Mouse (Mus musculus): Measurements from ENCODE around the gene Mettl7a1.
"Not testable (repeated sequence)": the region's sequence is repeated elsewhere in the genome, so short reads cannot be mapped to it uniquely, and the experiment has no call there.

Mettl7a1 gene

GRCm38 (mm10) chr15:100304019-100304991 lies at the start of gene Mettl7a1:
Mettl7a1 (plus strand) TSS chr15:100304140.
- DNase-seq (ENCODE audit: low spot score), result peak; percentile 87

GRCm38 (mm10) chr15:100256386-100256785 lies 47.6 kb upstream of the Mettl7a1 start:
- DNase-seq (ENCODE audit: low spot score), result no peak

- no peak for DNase-seq (ENCODE audit: low spot score)
Measured at GRCm38 (mm10) chr15:100257305-100257704, 46.6 kb upstream of the Mettl7a1 start.

- DNase-seq (ENCODE audit: low spot score), result no peak
Measured at GRCm38 (mm10) chr15:100258646-100259425, 45.1 kb upstream of the Mettl7a1 start.

DNA sequence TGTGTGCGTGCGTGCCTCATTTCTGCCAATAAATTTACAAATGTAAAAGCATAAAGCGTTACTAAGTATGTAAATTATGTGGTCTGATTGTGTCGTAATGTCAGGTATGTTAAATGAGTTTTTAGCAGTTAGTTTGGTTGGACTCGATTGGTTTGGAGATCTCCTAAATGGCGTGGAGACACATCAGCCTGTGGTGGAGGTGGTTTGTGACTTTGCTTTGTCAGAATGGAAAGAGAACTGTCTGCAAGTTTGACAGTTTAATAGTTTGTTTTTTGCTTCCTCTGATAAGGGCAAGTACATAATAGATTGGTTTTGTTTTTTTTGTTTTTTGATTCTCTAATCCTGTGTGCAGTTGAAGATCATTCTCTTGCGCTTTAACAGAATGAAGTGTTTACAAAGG lies 43.6 kb upstream of the Mettl7a1 start:
- not testable (repeated sequence) for DNase-seq (ENCODE audit: low spot score)

DNA sequence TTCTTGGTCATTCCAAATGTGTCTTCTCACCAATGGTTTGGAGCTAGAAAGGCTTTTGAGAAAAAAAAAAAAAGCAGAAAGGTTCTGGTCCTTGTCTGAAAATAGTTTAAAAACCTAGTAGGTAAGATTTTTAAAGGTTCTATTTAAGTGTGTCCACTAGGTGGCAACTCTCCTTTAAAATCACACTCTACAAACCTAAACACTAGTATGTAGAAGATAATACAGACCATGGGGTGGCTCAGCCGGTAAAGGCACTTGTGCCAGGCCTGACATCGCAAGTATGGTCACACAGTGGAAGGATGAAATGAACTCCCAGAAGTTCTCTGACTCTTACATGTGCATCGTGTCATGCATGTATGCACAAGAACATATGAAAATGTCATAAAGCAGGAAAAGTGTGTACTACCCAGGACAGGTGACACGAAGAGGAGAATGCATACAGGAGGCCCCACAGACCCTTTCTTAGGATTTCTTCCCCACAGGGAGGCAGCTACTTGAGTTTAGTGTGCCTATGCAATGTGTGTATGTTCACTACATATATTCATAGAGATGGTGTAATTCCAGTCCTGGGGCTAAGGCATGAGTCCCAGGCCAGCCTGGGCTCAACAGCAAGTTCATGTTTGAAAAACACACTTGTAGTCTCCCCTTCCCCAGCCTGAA lies 40.6 kb upstream of the Mettl7a1 start:
- peak; percentile 26 for DNase-seq (ENCODE audit: low spot score)

GRCm38 (mm10) chr15:100265586-100266325 lies 38.2 kb upstream of the Mettl7a1 start:
- no peak for DNase-seq (ENCODE audit: low spot score)

DNA sequence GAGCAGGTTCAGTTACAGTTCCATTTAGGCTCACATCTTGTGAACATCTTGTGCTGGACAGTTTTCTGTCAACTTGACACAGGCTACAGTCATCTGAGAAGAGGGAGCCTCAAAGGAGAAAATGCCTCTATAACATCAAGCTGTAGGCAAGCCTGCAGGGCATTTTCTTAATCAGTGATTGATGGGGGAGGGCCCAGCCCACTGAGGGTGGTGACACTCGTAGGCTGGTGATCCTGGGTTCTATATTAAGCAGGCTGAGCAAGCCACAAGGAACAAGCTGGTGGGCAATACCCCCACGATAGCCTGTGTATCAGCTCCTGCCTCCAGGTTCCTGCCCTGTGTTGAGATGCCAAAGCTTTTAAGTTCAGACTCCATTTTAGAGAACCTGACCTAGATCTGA lies 35.0 kb upstream of the Mettl7a1 start:
- no peak for DNase-seq (ENCODE audit: low spot score)

GRCm38 (mm10) chr15:100269776-100270175 lies 34.2 kb upstream of the Mettl7a1 start:
- DNase-seq (ENCODE audit: low spot score), result no peak

GRCm38 (mm10) chr15:100270609-100271008 lies 33.3 kb upstream of the Mettl7a1 start:
- DNase-seq (ENCODE audit: low spot score), result not testable (repeated sequence)

- DNase-seq (ENCODE audit: low spot score), result no peak
Measured at GRCm38 (mm10) chr15:100271411-100271810, 32.5 kb upstream of the Mettl7a1 start.

- DNase-seq (ENCODE audit: low spot score), result not testable (repeated sequence)
Measured at GRCm38 (mm10) chr15:100273791-100274308, 30.1 kb upstream of the Mettl7a1 start.

- DNase-seq (ENCODE audit: low spot score), result no peak
Measured at GRCm38 (mm10) chr15:100274790-100275559, 29.0 kb upstream of the Mettl7a1 start.

DNA sequence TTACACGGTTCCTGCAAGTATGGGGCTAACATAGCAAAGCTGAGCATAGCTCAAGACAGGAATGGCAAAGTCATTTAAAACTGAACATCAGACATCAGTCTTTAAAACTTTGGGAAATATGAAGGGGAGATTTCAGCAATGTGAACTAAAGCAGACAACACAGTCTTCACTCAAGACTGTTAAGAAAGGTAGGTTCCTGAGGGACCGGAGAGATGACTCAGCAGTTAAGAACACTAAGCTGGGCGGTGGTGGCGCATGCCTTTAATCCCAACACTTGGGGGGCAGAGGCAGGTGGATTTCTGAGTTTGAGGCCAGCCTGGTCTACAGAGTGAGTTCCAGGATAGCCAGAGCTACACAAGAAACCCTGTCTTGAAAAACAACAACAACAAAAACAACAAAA lies 27.5 kb upstream of the Mettl7a1 start:
- no peak for DNase-seq (ENCODE audit: low spot score)

DNA sequence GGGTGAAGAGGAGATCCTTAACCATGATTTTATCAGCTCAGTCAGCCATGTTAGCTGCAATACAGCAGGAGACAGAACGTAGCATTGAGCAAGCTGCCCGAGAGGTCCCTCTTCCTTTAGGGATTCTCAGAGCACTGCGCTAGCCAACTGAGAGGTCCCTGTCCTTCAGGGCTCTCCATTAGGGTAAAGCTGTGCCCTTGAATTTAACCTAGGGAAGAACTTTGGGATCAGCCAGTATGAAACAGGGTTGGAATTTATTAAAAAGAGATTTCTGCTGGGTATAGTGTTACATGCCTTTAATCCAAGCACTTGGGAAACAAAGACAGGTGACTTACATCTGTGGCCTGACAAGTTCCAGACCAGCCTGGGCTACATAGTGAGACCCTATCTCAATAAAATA lies 26.4 kb upstream of the Mettl7a1 start:
- DNase-seq (ENCODE audit: low spot score), result no peak

GRCm38 (mm10) chr15:100280626-100281025 lies 23.3 kb upstream of the Mettl7a1 start, which contains the start of gene Tmprss12:
Tmprss12 (plus strand) TSS chr15:100280837.
- DNase-seq (ENCODE audit: low spot score), result no peak

DNA sequence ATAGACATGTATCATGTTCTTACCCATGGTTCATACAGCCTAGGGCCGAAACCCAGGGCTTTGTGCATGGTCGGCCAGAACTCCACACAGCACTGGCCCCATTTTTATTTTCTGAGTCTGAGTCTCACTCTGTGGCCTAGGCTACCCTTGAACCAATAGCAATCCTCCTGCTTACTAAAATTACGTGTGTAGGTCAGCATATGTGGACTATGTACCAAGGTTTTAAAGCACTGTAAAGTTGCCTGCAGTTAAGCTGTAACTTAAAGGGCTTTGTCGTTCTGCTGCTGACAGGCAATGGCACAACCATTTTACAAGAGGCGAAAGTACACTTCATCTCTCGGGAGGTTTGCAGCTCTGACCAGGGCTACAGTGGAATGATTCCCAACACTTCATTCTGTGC lies 15.0 kb upstream of the Mettl7a1 start:
- DNase-seq (ENCODE audit: low spot score), result no peak

DNA sequence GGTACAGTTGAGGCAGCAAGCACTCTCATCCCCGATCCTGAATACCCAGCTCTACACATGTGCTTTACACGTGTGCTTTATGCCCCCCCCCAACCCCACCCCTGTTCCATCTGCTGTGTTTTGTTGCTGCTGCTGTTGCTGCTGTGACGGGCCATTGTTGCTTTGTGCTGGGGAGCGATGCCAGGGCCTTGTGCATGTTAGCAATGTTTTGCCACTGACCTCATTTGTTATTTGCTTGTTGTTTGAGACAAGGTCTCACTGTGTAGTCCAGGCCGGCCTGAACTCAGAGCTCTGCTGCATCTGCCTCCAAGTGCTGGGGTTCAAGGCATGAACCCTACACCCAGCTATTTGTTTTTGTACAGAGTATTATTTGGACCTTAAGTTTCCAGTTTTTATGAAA lies 13.1 kb upstream of the Mettl7a1 start:
- DNase-seq (ENCODE audit: low spot score), result no peak

GRCm38 (mm10) chr15:100292326-100292725 lies 11.6 kb upstream of the Mettl7a1 start:
- no peak for DNase-seq (ENCODE audit: low spot score)

DNA sequence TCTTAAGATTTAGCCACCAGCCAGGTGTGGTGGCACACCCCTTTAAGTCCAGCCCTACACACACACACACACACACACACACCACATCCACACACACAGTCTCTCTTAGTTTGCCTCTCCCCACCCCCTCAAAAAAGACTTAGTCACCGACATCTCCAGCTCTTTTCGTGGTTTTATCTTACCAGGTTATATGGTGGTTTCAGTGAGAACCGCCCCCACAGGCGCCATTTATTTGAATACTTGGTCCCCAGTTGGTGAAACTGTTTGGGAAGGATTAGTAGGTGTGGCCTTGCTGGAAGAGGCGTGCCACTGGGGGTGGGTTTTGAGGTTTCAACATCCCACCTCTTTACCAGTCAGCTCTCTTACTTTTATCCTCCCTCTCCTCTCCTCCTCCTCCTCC lies 6.1 kb upstream of the Mettl7a1 start:
- DNase-seq (ENCODE audit: low spot score), result no peak
